21 mouse cellular contexts compared by ENCODE assay signal in the genomic region with DNA sequence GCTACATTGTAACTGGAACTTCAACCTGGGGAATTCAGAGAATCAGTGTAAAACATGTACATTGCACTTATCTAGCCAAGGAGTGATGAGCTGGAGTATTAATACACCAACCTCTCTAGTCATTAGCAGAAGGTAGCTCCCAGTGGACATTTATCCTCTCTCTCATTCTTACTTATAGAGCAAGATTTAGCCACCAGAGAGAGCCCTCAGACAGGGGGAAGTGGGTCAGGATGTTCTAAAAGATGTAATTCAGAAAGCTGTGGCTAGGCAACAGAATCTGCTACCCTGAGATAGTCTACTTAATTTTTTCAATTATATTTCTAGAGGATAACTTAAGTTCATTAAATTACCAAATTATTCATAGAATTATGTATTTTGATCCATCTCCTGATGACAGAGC.
DNase-seq lines count a peak whose midpoint lies in the region; ATAC-seq and TF ChIP-seq lines count a peak whose summit lies in the region.
"Had no signal": no experiment of that assay in that cellular context is flagged by ENCODE, and none has a peak within 500 bp of the region (broad histone marks: within the 10 kb centered on the region; RNA-seq: fewer than 3 reads in every experiment).

No protein-coding gene starts in this region.

- no peaks in the 10 kb centered on the region for H3K4me1 ChIP-seq in heart, postnatal 0 days (ENCODE audit: control insufficient read depth, insufficient read depth)
- H3K4me1 ChIP-seq in lung, postnatal 0 days (ENCODE audit: insufficient read depth, low read depth, low read length), result no peaks in the 10 kb centered on the region
- H3K4me1 ChIP-seq in MEL (ENCODE audit: control insufficient read depth in 1 of 2, insufficient read depth in 2 of 2, low read length in 2 of 2), result no peaks in the 10 kb centered on the region
- H3K4me1 ChIP-seq: forebrain, embryonic 15.5 days; heart, embryonic 13.5 days; limb, embryonic 13.5 days; liver, embryonic 15.5 days; midbrain, embryonic 13.5 days had no signal

- H3K79me2 ChIP-seq in MEL (ENCODE audit: control insufficient read depth, insufficient read depth, low read length, poor library complexity), result no peaks in the 10 kb centered on the region

- intact Hi-C loops in heart, postnatal 36 days (cut with DNase I), result loop anchor here (5.0 kb wide), 1 partner anchor 216 kb away; no protein-coding TSS in a partner anchor

- H3K4me3 ChIP-seq in heart, postnatal 0 days (ENCODE audit: low read depth, low read length), result no peak overlapping the region
- H3K4me3 ChIP-seq in lung, postnatal 0 days (ENCODE audit: low read depth, low read length), result no peak overlapping the region
- H3K4me3 ChIP-seq in MEL (ENCODE audit: control insufficient read depth in 1 of 2, insufficient read depth in 1 of 2, low read depth in 2 of 2, low read length in 2 of 2), result no peak overlapping the region
- H3K4me3 ChIP-seq: forebrain, embryonic 15.5 days; heart, embryonic 13.5 days; limb, embryonic 13.5 days; liver, embryonic 15.5 days; midbrain, embryonic 13.5 days; myocyte had no signal

- no peak for TF ChIP-seq EP300 in heart, postnatal 0 days (IDR thresholded peaks at IDR 0.05; ENCODE audit: low read depth)
- TF ChIP-seq EP300 in lung, postnatal 0 days (IDR thresholded peaks at IDR 0.05), result no peak
- no peak for TF ChIP-seq EP300 in MEL (IDR thresholded peaks at IDR 0.05; ENCODE audit: low read depth in 1 of 2, low read length in 2 of 2)

- H3K36me3 ChIP-seq in heart, postnatal 0 days (replicated peaks; ENCODE audit: control insufficient read depth, insufficient read depth, low read length), result no peaks in the 10 kb centered on the region
- H3K36me3 ChIP-seq in lung, postnatal 0 days (ENCODE audit: insufficient read depth, low read length), result no peaks in the 10 kb centered on the region
- no peaks in the 10 kb centered on the region for H3K36me3 ChIP-seq in MEL (ENCODE audit: control insufficient read depth in 1 of 2, insufficient read depth in 2 of 2, low read length in 2 of 2)
- H3K36me3 ChIP-seq: forebrain, embryonic 15.5 days; heart, embryonic 13.5 days; limb, embryonic 13.5 days; liver, embryonic 15.5 days; midbrain, embryonic 13.5 days had no signal

- H3K27me3 ChIP-seq in heart, postnatal 0 days (ENCODE audit: control insufficient read depth, insufficient read depth, low read length), result no peaks in the 10 kb centered on the region
- H3K27me3 ChIP-seq in lung, postnatal 0 days (replicated peaks; ENCODE audit: insufficient read depth, low read length), result no peaks in the 10 kb centered on the region
- no peaks in the 10 kb centered on the region for H3K27me3 ChIP-seq in MEL (ENCODE audit: control insufficient read depth in 1 of 2, insufficient read depth in 2 of 2, low read length in 2 of 2)
- H3K27me3 ChIP-seq: forebrain, embryonic 15.5 days; heart, embryonic 13.5 days; limb, embryonic 13.5 days; liver, embryonic 15.5 days; midbrain, embryonic 13.5 days had no signal

- no peak overlapping the region for H3K27ac ChIP-seq in heart, postnatal 0 days (ENCODE audit: low read depth)
- H3K27ac ChIP-seq in lung, postnatal 0 days (ENCODE audit: low read length), result no peak overlapping the region
- H3K27ac ChIP-seq in MEL (ENCODE audit: control insufficient read depth, low read depth, low read length), result no peak overlapping the region
- H3K27ac ChIP-seq: forebrain, embryonic 15.5 days; heart, embryonic 13.5 days; limb, embryonic 13.5 days; liver, embryonic 15.5 days; midbrain, embryonic 13.5 days had no signal

- TF ChIP-seq RAD21 in MEL (IDR thresholded peaks at IDR 0.05; ENCODE audit: low read depth, low read length), result peak; percentile 38

- H3K9ac ChIP-seq in heart, postnatal 0 days (replicated peaks; ENCODE audit: low read depth, low read length), result no peak overlapping the region
- H3K9ac ChIP-seq in lung, postnatal 0 days (replicated peaks; ENCODE audit: low read depth), result no peak overlapping the region
- H3K9ac ChIP-seq in MEL (ENCODE audit: control insufficient read depth, low read depth, low read length, poor library complexity, severe bottlenecking), result no peak overlapping the region
- H3K9ac ChIP-seq: forebrain, embryonic 15.5 days; heart, embryonic 13.5 days; limb, embryonic 13.5 days; liver, embryonic 15.5 days; midbrain, embryonic 13.5 days had no signal

- no peak overlapping the region for H3K4me2 ChIP-seq in heart, postnatal 0 days (ENCODE audit: low read depth, low read length)
- no peak overlapping the region for H3K4me2 ChIP-seq in lung, postnatal 0 days (replicated peaks; ENCODE audit: low read depth, low read length)
- H3K4me2 ChIP-seq: forebrain, embryonic 15.5 days; heart, embryonic 13.5 days; limb, embryonic 13.5 days; liver, embryonic 15.5 days; midbrain, embryonic 13.5 days had no signal

- no peak for TF ChIP-seq POLR2A in MEL (IDR thresholded peaks at IDR 0.05; ENCODE audit: control insufficient read depth in 1 of 2, insufficient read depth in 1 of 2, low read depth in 1 of 2, low read length in 2 of 2, poor library complexity in 1 of 2)

- no peaks in the 10 kb centered on the region for H3K9me3 ChIP-seq in heart, postnatal 0 days (replicated peaks; ENCODE audit: control insufficient read depth, low read length)
- H3K9me3 ChIP-seq in lung, postnatal 0 days (ENCODE audit: low read length), result no peaks in the 10 kb centered on the region
- H3K9me3 ChIP-seq in MEL (replicated peaks; ENCODE audit: insufficient read depth, low read length), result no peaks in the 10 kb centered on the region
- H3K9me3 ChIP-seq: forebrain, embryonic 15.5 days; heart, embryonic 13.5 days; limb, embryonic 13.5 days; liver, embryonic 15.5 days; midbrain, embryonic 13.5 days had no signal

- no peak for DNase-seq in heart, postnatal 0 days (ENCODE audit: low spot score)
- DNase-seq in heart, postnatal 36 days, result no peak
- no peak for DNase-seq in lung, postnatal 0 days (ENCODE audit: low spot score)
- DNase-seq in lung, postnatal 10 days, result no peak
- peak; percentile 9 for DNase-seq in MEL (ENCODE audit: low read depth, low spot score)
- no peak for DNase-seq in neural tube, embryonic 10.5 days (ENCODE audit: extremely low spot score, low spot score)
- no peak for DNase-seq in cerebellum, adult 11-12 months
- DNase-seq: adrenal gland, postnatal 36 days; cerebellum, postnatal 25 days; kidney, adult 9 months; layer of hippocampus, adult 9-11 months; lung, postnatal 36 days; right cerebral cortex, adult 18-20 months; thymus, postnatal 25 days had no signal

- 0 out of 2 replicates have a peak, but pooled peaks have one; percentile 11 for TF ChIP-seq CTCF in heart, postnatal 0 days (IDR thresholded peaks at IDR 0.05; ENCODE audit: low read depth)
- TF ChIP-seq CTCF in lung, postnatal 0 days (IDR thresholded peaks at IDR 0.05), result peak; percentile 39; the same call in 1 of the 2 replicates
- peak in 1 of 3 experiments; percentile 19; a peak in 2 of 6 replicates for TF ChIP-seq CTCF in MEL (IDR thresholded peaks at IDR 0.05 in 2 of 3, conservative IDR thresholded peaks at IDR 0.05 in 1 of 3; ENCODE audit: control insufficient read depth in 1 of 3, insufficient read depth in 1 of 3, low read depth in 2 of 3, low read length in 3 of 3, poor library complexity in 1 of 3, severe bottlenecking in 1 of 3)

- no peak for ATAC-seq in heart, postnatal 0 days (ENCODE audit: insufficient read depth, low read depth)
- ATAC-seq in lung, postnatal 0 days, result no peak
- peak; percentile 74 for ATAC-seq in common myeloid progenitor, adult 5-6 weeks (replicated peaks; ENCODE audit: low read depth, poor library complexity, severe bottlenecking)
- ATAC-seq: forebrain, embryonic 15.5 days; midbrain, embryonic 13.5 days had no signal

TF ChIP-seq in MEL, 35 proteins besides CTCF, POLR2A, EP300 and RAD21:
- TF ChIP-seq SMC3 (IDR thresholded peaks at IDR 0.05; ENCODE audit: low read depth, low read length), result peak; percentile 27; the same call in 1 of the 2 replicates
- no peak for TF ChIP-seq TAL1 (IDR thresholded peaks at IDR 0.05; ENCODE audit: low read length)
- TF ChIP-seq ZC3H11A (IDR thresholded peaks at IDR 0.05; ENCODE audit: low read depth, low read length), result peak; percentile 6; the same call in 1 of the 2 replicates
- no peak for TF ChIP-seq MYC (IDR thresholded peaks at IDR 0.05; ENCODE audit: low read depth, low read length)
- TF ChIP-seq ELF1 (IDR thresholded peaks at IDR 0.05; ENCODE audit: low read depth, low read length), result no peak
